Mouse (Mus musculus): ENCODE results near the gene Prpf8. TPM values are rescaled to one million over a fixed set of nuclear protein-coding genes. Genes with fewer than 3 reads are reported as not detected.

Gene Prpf8
- polyA plus RNA-seq, 1 experiment, result 35.1 TPM

DNA sequence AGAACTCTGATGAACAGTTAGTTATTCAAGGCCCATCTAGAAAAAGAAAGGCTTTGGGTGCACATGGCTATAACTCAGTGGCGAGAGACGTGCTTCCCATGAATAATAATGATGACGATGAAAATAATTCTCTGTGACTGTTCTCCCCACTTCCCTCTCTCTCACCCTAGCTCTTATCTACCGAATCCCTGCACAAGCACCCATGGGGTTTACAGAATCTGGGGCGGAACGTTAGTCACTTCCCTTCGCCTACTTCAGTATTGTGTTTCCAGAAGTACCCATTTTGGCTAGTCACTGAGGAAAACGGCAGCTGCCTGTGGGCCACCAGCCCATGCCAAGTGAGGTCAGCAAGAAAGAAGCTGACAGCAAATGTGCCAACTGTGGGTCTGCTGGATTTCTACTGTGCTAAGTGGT is 28.0 kb upstream of the Prpf8 start:
- no peaks in the 10 kb centered on the region for H3K27me3 ChIP-seq (replicated peaks)
- H3K4me1 ChIP-seq, result peaks cover 75% of the 10 kb centered on the region
- H3K36me3 ChIP-seq (replicated peaks; ENCODE audit: low read length), result peaks cover 8% of the 10 kb centered on the region
- H3K4me3 ChIP-seq (replicated peaks), result peak overlapping the region; percentile 78
- no peaks in the 10 kb centered on the region for H3K9me3 ChIP-seq
- TF ChIP-seq FLI1 (IDR thresholded peaks at IDR 0.05; ENCODE audit: low read length) (no peak), GATA1 (IDR thresholded peaks at IDR 0.05; ENCODE audit: borderline replicate concordance, low read length) (no peak; the same call in 2 of the 3 replicates)

DNA sequence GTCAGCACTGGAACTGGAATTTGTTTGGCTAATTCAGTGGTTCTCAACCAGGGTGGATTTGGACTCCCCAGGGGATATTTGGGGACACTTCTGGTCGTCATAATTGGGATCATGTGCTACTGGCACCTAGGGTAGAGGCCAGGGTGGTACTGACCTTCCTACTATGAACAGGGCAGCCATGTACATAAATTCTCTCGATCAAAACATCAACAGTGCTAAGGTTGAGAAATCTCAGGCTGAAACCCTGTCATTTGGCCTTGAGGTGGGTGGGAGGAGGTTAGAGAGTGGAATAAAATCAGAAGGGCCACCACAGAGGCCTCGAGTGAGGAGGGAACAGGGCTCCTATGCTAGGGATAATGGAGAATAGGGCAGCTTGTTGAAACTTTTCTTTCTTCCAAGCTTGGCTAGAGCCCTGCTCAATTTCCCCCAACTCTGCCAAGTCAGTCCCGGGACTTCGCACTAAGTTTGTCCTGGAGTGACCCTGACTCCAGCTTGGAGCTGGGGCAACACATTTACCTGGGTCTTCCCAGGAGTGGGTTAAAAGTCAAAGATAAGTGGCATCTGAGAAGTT is 27.4 kb upstream of the Prpf8 start:
- no peaks in the 10 kb centered on the region for H3K27me3 ChIP-seq (replicated peaks)
- H3K4me1 ChIP-seq, result peaks cover 74% of the 10 kb centered on the region
- no peaks in the 10 kb centered on the region for H3K9me3 ChIP-seq
- H3K36me3 ChIP-seq (replicated peaks; ENCODE audit: low read length), result peaks cover 14% of the 10 kb centered on the region
- TF ChIP-seq GATA1 (IDR thresholded peaks at IDR 0.05; ENCODE audit: borderline replicate concordance, low read length), result no peak
- TF ChIP-seq FLI1 (IDR thresholded peaks at IDR 0.05; ENCODE audit: low read length), result no peak
- H3K4me3 ChIP-seq (replicated peaks), result peak overlapping the region; percentile 99

DNA sequence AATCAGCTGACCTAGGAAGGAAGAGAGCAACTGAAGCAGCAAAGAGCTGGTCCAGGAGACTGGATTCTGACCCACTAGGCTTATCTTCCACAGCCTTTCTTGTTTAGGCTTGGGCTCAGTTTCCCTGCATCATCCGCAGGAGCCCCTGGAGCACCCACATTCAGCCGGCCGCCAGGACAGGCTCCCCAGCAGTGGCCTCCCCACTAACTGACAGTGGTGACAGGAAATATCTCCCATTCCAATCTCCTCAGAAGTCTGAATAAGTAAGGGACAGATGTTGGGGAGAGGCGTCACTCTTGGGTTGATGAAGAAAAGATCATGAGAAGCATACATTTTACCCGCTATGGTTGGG is 26.9 kb upstream of the Prpf8 start:
- Histone ChIP-seq H3K36me3 (replicated peaks; ENCODE audit: low read length) (peaks cover 19% of the 10 kb centered on the region), H3K9me3 (no peaks in the 10 kb centered on the region), H3K27me3 (replicated peaks) (no peaks in the 10 kb centered on the region), H3K4me1 (peaks cover 75% of the 10 kb centered on the region), H3K4me3 (replicated peaks) (peak overlapping the region; percentile 99)
- TF ChIP-seq GATA1 (IDR thresholded peaks at IDR 0.05; ENCODE audit: borderline replicate concordance, low read length) (no peak), FLI1 (IDR thresholded peaks at IDR 0.05; ENCODE audit: low read length) (no peak)

DNA sequence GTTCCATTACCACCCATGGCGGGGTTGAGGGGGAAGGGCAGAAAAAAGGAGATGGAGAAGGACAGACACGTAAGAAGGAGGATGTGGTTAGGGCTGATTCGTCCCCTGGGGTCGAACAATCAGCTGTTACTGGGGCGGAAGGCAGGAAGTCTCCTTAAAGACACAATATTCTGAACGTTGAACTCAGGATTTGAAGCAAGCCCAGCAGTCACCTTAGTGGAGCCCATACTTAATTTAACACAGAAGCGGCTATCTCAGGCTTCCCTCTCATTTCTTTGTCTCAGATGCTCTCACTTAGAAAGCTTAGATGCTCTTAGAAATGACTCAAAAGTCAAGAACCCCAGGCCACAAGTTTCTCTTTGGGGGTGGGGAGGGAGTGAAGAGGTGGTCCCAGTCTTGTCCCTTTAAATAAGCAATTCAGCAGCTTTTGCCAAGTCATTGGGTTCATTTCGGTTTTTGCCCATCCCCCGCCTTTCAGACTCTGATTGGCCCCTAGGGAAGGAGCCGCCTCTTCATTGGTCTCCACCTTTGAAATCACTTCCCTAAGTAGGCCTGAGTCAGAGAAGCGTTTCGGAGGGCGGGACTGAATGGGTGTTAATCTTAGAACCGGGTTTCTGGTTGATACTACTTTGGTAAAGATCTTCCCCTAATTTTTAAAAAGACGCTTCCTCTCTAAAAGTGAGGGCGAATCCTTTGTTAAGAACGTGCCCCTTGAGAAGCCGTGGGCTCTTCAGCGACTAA is 26.3 kb upstream of the Prpf8 start:
- H3K4me3 ChIP-seq (replicated peaks), result peak overlapping the region; percentile 99
- H3K4me1 ChIP-seq, result peaks cover 75% of the 10 kb centered on the region
- TF ChIP-seq GATA1 (IDR thresholded peaks at IDR 0.05; ENCODE audit: borderline replicate concordance, low read length), result no peak
- TF ChIP-seq FLI1 (IDR thresholded peaks at IDR 0.05; ENCODE audit: low read length), result no peak
- H3K27me3 ChIP-seq (replicated peaks), result no peaks in the 10 kb centered on the region
- H3K36me3 ChIP-seq (replicated peaks; ENCODE audit: low read length), result peaks cover 24% of the 10 kb centered on the region
- peaks cover 3% of the 10 kb centered on the region; the same call in 1 of the 2 replicates for H3K9me3 ChIP-seq

DNA sequence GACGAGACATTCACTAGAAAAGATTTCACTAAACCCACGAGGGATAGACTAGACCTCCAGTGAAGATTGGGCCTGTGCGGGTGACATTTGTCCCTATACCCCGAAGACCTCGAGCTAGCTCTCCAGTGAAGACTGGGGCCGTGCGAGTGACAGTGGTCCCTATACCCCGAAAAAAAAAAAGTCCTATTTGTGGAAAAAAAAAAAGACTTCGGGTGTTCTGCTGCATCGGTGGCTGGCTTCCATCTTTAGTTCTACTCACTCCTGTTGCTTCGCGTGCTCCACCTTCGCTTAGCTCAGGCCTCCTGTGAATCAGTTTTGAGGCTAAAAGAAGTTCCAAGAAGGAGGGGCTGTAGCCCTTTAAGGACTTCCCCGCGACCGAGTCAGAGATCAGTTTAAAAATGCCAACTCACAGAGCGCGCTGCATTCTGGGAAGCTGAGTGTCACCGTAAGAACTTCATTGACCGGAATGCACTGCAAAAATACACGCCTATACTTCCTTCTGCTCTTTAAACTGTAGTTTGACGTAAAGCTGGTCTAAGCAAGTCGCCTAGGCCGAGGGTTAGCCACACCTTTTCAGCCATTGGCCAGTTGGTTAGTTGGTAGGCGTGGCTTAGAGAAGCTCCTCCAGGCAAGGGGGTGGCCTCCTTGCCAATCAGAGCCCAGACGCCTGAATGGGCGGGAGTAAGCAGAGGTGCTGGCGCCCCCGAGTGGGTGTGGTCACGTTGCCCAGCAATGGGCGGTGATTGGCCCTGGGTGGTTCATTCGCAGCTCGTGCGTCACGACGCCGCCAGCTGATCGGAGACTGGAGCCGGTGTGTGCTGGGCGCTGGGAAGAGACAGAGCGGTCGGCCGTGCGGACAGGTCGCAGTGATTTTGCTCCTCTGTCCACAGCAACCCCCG is 25.5 kb upstream of the Prpf8 start, which contains the start of gene Tlcd2:
Gene Tlcd2, plus strand, starts transcription at position 872 of the 899 bp plus-strand sequence.
- Histone ChIP-seq H3K4me1 (peaks cover 79% of the 10 kb centered on the region), H3K4me3 (replicated peaks) (peak within 1 kb of the TSS; percentile 99), H3K9me3 (peaks cover 7% of the 10 kb centered on the region; the same call in 1 of the 2 replicates), H3K36me3 (replicated peaks; ENCODE audit: low read length) (peaks cover 32% of the 10 kb centered on the region), H3K27me3 (replicated peaks) (no peaks in the 10 kb centered on the region)
- TF ChIP-seq FLI1 (IDR thresholded peaks at IDR 0.05; ENCODE audit: low read length), result no peak
- TF ChIP-seq GATA1 (IDR thresholded peaks at IDR 0.05; ENCODE audit: borderline replicate concordance, low read length), result no peak

DNA sequence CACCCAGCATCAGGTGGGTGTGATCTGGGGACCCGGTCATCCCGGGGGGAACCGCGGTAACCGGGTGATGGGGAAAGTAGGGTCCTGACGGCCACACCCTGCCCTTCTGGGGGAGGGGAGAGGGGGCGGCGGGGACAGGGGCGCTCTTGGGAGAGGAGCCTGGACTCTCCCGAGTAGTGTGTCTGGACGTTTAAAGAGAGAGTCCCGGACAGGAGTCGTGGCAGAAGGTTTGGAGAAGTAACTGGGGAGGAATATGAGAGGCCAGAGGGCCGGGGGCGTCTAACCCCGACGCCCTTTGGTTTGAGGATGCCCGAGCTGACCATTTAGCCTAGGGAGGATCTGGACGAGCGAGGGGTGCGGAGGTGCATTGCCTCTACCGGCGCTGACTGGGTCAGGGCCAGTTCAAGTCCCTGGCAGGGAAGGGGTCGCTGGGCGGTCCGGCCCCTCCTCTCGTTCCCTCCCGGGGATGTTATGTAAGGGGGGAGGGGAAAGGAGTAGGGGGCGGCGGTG is 24.8 kb upstream of the Prpf8 start:
- Histone ChIP-seq H3K36me3 (replicated peaks; ENCODE audit: low read length) (peaks cover 38% of the 10 kb centered on the region), H3K27me3 (replicated peaks) (no peaks in the 10 kb centered on the region), H3K9me3 (peaks cover 7% of the 10 kb centered on the region; the same call in 1 of the 2 replicates), H3K4me1 (peaks cover 77% of the 10 kb centered on the region), H3K4me3 (replicated peaks) (peak overlapping the region; percentile 99)
- TF ChIP-seq GATA1 (IDR thresholded peaks at IDR 0.05; ENCODE audit: borderline replicate concordance, low read length) (no peak), FLI1 (IDR thresholded peaks at IDR 0.05; ENCODE audit: low read length) (no peak)

DNA sequence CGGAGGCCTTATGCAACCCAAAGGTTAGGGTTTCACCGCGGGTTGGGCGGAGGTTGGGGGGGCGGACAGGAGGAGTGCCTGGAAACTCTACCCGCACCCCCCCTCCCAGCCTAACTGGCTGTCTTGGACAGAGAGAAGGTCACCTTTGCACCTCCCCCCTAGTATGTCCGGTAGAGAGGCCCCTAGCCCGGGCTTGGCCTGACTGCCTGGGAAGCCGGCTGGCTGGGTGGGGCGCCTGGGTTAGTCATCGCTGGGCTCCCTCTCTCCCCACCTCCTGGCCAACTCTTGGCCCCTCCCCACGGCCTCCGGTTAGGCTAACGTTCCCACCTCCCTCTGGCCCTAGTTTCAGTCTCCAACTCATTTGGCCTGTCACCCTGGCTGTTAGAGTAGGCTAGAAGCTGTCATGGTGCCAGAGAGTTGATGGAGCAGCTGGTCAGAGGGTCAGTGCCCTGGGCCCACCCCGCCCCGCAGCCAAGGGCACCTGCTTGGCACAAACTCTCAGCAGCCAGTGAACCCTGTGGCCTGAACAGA is 24.3 kb upstream of the Prpf8 start:
- peaks cover 42% of the 10 kb centered on the region for H3K36me3 ChIP-seq (replicated peaks; ENCODE audit: low read length)
- no peak for TF ChIP-seq GATA1 (IDR thresholded peaks at IDR 0.05; ENCODE audit: borderline replicate concordance, low read length)
- TF ChIP-seq FLI1 (IDR thresholded peaks at IDR 0.05; ENCODE audit: low read length), result no peak
- H3K4me1 ChIP-seq, result peaks cover 78% of the 10 kb centered on the region

DNA sequence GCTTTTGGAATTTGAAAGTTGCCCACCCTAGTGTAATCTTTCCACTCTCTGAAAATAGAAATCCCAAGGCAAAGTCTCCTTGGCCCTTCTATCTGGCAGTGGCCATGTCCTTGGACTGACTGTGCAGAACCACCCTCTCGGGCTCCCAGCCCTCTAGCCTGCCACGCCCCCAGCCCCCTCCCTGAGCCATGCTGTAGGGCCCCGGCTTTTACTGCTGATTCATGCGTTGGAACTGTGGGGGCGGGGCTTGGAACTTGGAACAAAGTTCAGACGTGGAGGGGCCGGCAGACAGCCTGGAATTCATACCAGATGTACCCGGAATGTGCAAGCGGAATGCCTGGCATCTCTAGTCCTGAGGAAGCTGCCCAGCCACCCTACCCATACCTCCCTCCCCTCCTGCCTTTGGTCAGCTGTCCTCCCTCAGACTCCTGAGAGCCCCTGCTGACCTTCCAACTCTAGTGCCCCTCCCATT is 23.7 kb upstream of the Prpf8 start:
- H3K4me3 ChIP-seq (replicated peaks), result peak overlapping the region; percentile 99
- peaks cover 42% of the 10 kb centered on the region for H3K36me3 ChIP-seq (replicated peaks; ENCODE audit: low read length)
- no peak for TF ChIP-seq GATA1 (IDR thresholded peaks at IDR 0.05; ENCODE audit: borderline replicate concordance, low read length)
- TF ChIP-seq FLI1 (IDR thresholded peaks at IDR 0.05; ENCODE audit: low read length), result no peak
- H3K9me3 ChIP-seq, result peaks cover 7% of the 10 kb centered on the region; the same call in 1 of the 2 replicates
- no peaks in the 10 kb centered on the region for H3K27me3 ChIP-seq (replicated peaks)
- H3K4me1 ChIP-seq, result peaks cover 78% of the 10 kb centered on the region

More for the DNA sequence above, 24.3 kb upstream of the Prpf8 start:
- H3K9me3 ChIP-seq, result peaks cover 7% of the 10 kb centered on the region; the same call in 1 of the 2 replicates
- H3K27me3 ChIP-seq (replicated peaks), result no peaks in the 10 kb centered on the region
- H3K4me3 ChIP-seq (replicated peaks), result peak overlapping the region; percentile 99

DNA sequence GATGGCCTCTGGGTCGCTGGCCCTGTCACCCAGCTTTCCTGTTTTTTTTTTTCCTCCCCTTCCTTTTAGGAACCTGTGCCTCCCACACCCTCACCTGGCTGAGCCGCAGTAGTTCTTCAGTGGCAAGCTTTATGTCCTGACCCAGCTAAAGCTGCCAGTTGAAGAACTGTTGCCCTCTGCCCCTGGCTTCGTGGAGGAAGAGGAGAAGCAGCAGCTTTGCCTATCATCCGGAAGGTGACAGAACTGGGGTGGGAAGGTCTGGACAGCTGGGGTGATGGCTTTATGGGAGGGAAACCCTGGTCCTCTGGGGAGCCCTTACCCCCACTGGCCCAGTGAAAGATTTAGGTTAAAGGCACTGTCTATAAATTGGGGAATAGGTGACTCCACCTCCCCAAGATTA is 23.0 kb upstream of the Prpf8 start:
- peaks cover 7% of the 10 kb centered on the region; the same call in 1 of the 2 replicates for H3K9me3 ChIP-seq
- TF ChIP-seq GATA1 (IDR thresholded peaks at IDR 0.05; ENCODE audit: borderline replicate concordance, low read length) (no peak), FLI1 (IDR thresholded peaks at IDR 0.05; ENCODE audit: low read length) (no peak)
- H3K4me3 ChIP-seq (replicated peaks), result peak overlapping the region; percentile 99
- H3K27me3 ChIP-seq (replicated peaks), result no peaks in the 10 kb centered on the region
- peaks cover 42% of the 10 kb centered on the region for H3K36me3 ChIP-seq (replicated peaks; ENCODE audit: low read length)
- H3K4me1 ChIP-seq, result peaks cover 78% of the 10 kb centered on the region
